Mouse (Mus musculus): Measurements from ENCODE around the gene Ptprc.

GRCm38 (mm10) chr1:138157709-138158108, 17.8 kb downstream of the Ptprc start:
- no peak for TF ChIP-seq TAL1 (IDR thresholded peaks at IDR 0.05; ENCODE audit: low read length)
- TF ChIP-seq GATA1 (IDR thresholded peaks at IDR 0.05; ENCODE audit: low read length) = no peak

Measured in erythroblast, embryonic 14.5 days (primary cell).